Mouse (Mus musculus): Measurements from ENCODE around the gene Sertad1.

Gene Sertad1

DNA sequence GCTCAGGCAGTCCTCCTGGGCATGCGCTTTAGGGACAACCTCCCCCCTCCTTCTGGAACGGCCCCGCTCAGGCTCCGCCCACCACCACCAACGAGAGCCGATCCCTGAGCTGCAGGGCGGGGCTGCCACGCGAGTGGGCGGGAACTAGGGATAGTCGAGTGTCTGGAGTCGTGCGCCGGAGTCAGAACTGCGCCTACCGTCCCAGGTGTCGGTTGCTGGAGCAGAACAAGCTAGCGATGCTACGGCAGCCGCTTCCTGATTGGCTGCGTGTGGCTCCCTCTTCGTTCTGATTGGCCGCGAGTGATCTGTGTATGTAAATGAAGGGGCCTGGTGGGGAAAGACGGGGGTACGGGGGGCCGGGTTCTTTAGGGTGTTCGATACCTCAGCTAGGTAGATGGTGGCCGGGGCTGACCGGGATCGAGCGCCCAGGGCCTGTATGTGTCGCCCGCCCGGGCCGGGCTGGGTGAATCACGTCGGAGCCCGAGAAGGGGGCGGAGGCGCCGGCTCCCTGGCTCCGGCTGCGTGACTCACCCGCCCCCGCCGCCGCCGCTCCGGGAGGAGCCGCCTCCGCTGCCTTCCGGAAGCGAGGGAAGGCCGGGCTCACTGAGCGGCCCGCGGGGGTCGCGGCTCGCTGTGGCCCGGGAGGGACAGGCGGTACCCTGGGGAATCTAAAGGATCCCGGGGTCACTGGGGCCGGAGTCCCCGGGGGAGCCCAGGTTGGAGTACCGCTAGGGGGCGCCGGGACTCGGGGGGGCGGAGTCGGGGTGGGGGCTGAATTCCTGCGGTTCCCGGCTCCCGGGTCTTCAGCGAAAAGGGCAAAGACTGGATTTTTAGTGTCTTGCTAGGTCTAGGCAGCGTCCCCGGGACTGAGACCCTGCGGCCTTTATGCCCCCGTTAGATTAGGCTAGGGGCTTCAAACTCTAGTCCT lies at the start of gene Sertad1:
TSS of gene Sertad1 (plus strand) at position 141 of the 928 bp plus-strand sequence.
- DNase-seq = peak; percentile 100

DNA sequence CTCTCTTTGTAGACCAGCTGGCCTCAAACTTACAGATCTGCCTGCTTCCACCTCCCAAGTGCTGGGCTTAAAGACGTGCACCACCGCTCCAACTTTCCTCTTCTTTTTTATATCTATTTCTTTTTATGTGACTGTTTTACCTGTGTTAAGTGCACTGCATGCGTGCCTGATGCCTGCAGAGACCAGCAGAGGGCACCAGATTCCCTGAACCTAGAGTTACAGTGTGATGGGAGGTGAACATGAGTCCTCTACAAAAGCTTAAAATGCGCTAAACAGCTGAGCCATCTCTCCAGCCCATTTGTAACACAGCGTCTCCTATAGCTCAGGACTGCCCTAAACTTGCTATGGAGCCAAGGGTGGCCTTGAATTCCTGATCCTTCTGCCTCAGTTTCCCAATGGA lies 49.2 kb upstream of the Sertad1 start:
- peak in 1 of 2 experiments; percentile 58 for DNase-seq

DNA sequence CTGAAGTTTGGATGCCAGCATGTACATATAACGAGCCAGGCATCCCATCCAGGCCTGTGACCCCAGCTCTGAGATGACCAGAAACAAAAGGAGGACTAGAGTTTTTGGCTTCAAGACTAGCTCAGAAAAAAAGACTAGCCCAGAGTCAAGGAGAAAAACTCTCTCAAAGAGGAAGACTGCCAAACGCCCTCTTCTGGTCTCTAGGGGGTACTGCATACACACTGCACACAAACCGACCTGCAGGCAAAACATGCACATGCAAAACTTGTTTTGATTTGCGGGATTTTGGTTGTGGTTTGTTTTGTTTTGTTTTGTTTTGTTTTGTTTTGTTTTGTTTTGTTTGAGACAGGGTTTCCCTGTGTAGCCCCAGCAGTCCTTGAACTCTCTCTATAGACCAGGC lies 46.7 kb upstream of the Sertad1 start:
- no peak for DNase-seq

DNA sequence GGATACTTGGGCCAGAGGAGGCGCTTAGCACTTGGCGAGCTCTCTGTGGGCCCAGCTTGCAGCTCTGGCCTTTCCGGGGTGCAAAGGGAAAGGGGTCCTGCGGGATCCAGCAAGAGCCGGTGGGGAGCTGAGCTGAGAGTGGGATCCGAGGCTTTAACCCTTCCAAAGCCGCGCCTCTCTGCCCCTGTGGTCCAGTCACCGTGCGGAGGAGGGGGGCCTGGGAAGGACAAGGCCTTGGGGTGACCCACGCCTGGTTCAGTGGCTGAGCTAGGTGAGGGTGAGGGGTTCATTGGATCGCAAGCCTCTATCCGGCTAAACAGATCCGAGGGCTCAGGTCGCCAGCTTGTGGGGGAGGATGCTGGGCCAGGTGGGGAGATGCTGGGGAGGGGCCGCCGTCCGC lies 40.7 kb upstream of the Sertad1 start:
- peak in 1 of 2 experiments; percentile 49 for DNase-seq

DNA sequence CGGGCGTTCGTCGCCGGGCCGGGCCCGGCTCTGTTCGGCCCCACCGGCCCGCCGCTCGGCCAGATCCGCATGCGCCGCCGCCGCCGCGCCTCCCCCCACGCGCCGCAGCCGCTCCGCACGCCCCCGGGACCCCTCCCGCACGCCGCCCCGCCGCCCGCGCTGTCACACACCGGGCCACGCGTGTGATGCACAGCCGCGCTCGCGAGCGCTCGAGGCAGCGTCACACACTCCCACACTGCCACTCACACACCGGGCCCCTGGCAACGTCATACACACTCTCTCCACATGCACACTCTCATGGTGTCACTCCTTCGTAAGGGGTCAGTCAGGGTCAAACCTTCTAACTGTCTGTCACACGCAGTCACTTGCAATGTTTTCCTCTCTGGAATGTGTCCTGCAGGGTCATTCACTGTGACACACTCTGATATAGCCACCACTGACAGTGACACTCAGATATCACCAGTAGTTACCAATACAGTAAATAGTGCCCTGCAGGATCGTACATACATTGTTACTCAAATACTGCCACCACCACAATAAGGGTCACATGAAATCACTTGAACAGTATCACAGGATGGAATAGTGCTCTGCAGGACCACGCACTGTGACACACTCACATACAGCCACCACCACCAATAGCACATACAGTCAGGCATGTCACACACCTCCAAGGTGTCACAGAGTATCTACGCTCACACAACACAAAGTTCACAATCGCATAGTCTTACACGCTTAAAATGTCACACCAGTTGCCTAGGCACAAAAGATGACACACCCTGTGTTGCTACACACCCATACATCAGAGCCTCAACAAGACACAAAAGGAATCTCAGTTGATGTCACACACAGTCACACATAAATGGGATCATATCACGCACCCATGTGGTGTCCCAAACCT lies 39.9 kb upstream of the Sertad1 start:
- DNase-seq = peak; percentile 72 to 82

DNA sequence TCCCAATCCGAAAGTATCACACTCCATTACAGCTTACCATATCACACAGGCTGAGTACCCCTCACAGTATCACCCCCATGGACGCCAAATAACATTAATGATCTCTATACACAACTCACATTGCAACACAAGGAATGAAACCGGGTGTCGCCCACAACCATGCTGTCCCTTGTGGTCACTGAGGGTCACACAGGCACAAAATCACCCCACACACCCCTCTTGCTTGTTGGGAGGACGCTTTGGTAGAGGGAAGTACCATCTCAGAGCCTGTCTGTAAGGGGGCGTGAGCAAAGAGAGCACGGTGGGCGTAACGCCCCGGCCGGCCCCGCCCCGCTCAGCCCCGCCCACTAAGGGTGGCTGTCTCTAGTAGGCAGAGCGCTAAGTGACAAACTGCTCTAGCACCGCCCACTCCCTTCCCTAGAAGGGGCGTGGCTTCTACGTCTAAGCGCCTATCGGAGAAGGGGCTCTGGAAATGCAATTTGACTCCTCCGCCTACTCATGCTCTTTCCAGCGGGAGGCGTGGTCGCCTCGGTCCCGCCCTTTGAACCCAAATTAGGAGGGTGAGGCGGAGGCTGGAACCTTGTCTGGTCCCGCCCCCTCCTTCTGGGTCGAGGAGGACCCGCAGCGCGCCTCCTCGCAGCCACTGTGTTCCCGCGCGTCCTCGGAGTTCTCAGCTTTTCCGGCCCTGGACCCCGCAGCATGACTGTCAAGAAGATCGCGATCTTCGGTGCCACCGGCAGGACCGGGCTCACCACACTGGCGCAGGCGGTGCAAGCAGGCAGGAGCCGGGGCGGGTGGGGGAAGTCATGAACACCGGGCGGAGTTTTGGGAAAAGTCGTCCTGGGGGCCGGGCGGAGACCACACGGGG lies 39.1 kb upstream of the Sertad1 start, which contains the start of the genes Sptbn4 and Blvrb:
TSS of gene Sptbn4 (minus strand) at position 268 of the 868 bp plus-strand sequence.
TSS of gene Blvrb (plus strand) at position 560 of the 868 bp plus-strand sequence.
- peak; percentile 94 to 97 for DNase-seq

DNA sequence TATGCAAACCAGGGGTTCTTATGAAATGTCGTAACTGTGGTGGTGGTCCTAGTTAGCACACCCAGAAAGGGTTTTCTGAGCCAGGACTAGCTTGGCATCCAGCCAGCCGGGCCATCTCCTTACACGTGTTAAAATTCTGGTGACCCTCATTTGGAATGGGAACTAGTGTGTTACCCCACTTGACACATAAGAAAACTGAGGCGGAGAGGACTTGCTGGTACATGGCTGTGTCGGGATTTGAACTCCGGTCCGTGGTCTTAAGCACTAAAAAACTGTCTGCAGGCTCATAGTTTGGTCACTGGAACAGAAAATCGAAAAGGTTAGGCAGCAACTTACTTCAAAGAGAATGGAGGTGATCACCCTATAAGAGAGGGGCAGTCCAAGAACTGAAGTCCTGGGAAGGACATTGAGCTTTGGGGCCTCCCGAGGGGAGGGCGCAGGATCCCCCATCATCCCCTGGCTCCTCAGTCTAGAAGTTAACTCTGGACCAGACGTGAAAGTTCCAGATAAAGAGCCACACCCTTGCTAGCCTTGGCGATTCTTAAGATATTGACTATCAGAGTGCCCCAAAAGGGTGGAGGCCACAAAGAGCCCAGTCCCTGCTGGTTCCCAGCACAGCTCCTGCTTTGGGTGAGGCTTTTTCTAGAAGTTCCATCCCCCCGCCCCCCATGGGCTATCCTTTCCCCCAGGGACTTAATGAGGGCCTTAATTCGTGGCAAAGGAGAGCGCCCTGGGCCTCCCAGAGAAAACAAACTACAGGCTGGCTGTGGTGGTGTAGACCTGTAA lies 38.1 kb upstream of the Sertad1 start:
- peak in 1 of 2 experiments; percentile 65 for DNase-seq

DNA sequence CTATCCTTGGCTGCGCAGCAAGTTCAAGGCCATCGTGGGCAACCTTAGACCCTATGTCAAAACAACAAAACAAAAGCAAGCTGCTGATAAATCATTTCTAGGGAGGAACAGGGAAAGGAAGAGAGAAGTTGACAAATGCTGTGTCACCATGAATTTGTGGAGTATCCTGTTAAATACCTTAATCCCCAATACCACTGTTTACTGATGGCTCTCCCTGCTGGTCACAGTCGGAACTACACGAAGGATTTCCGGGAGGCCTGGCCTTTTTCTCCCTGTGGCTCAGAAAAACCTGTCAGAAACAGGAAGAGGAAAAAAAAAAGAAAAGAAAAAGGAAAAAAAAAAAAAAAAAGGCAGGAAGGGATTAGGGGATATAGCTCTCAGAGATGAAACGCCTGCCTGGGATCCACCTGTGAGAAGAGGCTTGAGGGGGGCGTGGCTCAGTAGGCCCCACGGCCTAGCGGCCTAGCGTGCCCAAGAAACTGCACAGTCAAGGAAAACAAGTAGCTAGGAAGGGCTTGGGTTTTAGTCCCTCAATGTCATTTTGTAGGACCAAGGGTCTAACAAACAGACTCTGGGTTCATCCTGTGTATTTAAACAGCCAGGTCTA lies 37.4 kb upstream of the Sertad1 start:
- peak; percentile 80 to 87 for DNase-seq

DNA sequence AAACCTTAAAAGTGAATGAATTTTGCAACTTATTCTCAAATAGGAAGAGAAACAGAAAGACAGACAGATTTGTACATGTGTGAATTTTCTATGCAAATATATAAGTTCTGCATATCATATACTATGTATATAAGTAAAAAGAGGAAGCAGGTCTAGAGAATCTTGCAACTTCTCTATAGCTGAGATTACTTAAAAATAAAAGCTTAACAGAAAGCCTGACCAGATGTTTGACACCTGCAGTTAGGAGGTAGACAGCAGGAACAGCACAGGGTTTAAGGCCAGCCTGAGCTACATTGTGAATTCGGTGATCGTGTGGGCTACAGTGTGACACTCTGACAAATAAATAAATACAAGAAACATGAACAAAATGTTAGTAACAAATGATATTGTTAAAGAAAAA lies 35.4 kb upstream of the Sertad1 start:
- no peak for DNase-seq

DNA sequence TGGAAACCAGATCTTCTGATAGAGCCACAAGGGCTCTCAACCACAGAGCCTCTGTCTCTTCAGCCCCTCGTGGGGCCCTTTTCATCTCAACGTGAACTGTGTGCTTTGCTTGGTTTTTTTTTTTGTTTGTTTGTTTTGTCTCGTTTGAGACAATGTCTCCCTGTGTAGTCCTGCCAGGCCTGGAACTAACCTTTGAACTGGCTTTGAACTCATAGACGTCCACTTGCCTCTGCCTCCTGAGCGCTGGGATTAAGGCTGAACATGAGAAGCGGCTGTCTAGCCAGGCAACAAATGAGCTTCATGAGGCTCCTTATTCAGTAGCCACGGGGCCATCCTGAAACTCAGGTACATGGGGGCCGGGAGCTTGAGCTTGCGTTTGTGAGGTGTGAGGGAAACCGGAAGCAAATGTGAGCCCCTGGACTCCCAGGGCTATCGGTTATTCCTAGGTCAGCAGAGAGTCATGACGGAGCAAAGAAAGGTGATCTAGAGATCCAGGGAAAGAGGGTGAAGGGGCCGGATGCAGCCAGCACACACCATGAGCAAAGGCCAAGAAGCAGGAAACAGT lies 34.4 kb upstream of the Sertad1 start:
- DNase-seq = no peak

DNA sequence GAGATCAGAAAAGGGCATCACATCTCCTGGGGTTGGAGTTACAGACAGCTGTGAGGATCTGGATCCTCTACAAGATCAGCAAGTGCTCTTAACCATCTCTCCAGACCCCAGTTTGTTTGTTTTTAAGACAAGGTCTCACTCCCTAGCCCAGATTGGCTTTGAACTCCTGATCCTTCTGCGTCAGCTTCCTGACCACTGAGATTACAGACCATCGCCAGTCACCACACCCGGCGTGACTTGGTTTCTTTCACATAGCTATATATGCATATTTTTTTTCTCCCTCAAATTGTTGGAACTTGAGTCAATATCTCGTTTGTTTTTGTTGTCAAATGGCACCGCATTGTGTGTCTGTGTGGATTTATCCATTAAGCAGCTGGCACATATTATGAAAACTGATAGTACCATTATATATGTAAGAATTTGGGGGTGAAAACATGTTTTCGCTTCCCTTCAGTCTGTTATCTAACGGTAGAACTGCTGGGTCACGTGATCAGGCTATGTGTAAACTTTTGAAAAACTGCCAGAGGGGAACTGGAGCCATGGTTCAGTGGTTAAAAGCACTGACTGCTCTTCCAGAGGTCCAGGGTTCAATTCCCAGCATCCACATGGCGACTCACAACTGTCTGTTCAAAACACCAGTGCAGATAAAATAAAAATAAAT lies 32.1 kb upstream of the Sertad1 start:
- no peak for DNase-seq

DNA sequence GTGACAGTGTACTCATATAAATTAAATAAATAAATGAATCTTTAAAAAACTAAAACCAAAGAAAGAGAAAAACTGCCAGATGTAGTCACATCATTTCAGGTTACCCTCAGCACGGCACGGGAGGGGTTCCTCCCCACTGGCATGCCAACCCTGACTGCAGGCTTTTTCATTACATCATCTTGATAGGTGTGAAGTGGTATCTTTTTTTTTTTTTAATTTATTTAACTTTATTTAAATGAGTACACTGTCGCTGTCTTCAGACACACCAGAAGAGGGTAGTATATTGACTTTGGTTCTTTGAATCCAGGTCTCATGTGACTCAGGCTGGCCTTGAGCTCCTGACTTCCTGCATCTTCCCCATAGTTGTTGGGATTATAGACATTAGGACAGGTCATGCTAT lies 31.4 kb upstream of the Sertad1 start:
- no peak for DNase-seq

DNA sequence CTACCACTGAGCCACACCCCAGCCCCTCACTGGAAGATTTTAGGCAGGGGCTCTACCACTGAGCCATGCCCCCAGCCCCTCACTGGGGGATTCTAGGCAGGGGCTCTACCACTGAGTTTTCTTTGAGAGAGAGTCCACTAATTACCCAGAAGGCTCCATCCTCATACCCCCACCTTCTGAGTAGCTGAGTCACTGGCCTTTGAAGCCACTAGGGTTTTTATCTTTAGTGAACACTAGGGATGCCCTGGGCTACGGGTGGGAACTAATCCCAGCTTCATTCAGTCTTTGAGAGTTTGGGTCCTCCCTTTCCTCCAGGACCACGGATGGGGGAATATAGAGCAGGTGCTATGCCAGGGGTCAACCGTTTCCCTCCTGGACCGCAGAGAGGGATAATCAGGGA lies 28.1 kb upstream of the Sertad1 start:
- no peak for DNase-seq

DNA sequence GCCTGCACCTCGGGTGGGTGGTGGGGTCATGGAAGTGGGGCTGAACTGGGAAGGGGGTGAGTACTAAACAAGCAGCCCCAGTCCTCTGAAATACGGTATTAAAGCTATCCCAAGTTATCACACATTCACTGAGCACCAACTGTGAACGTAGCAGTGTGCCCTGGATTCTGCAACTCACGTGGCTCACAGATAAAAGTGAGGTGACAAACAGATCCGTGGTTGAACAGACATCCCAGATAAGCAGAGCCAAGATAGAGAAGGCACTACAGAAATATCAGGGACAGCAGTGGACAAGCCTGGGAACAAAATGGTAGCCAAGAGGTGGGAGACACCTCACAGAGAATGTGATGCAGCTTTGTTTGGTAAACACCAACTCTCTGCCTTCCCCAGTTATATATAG lies 27.1 kb upstream of the Sertad1 start:
- no peak for DNase-seq

DNA sequence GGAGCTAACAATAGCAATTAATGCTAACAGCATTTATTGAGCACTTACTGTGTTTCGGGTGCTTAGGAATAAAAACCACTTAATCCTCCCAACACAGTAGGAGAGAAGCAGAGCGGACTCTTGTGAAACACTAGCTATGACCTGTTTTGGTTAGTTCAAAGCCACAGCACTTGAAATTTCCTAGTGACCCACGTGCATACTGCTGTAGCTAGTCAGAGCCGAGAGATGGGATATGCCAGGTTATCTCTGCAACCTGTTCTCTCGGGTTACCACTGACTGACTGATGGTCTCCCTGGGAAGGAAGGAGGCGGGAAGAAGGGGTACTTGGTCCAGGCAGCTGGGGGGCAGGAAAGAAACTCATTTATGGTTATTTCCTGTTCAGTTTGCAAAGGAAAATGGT lies 26.2 kb upstream of the Sertad1 start:
- DNase-seq = no peak

DNA sequence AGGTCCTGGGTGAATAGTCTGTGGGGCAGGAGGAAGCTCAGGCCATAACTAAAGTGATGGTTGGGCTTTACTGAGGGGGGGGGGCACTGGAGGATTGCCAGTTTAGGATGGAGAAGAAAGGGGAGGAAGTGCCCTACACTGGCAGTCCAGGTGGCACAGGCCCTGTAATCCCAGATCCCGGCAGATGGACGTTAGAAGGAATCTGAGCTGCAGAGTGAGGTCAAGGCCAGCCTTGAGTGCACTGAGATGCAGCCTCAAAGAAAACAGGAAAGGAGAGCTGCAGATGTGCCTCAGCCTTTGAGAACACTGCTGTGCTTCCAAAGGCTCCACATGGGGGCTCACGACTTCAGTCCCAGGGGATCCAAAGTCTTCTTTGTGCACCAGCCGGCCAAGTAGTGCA lies 19.1 kb upstream of the Sertad1 start:
- peak; percentile 25 to 52 for DNase-seq

DNA sequence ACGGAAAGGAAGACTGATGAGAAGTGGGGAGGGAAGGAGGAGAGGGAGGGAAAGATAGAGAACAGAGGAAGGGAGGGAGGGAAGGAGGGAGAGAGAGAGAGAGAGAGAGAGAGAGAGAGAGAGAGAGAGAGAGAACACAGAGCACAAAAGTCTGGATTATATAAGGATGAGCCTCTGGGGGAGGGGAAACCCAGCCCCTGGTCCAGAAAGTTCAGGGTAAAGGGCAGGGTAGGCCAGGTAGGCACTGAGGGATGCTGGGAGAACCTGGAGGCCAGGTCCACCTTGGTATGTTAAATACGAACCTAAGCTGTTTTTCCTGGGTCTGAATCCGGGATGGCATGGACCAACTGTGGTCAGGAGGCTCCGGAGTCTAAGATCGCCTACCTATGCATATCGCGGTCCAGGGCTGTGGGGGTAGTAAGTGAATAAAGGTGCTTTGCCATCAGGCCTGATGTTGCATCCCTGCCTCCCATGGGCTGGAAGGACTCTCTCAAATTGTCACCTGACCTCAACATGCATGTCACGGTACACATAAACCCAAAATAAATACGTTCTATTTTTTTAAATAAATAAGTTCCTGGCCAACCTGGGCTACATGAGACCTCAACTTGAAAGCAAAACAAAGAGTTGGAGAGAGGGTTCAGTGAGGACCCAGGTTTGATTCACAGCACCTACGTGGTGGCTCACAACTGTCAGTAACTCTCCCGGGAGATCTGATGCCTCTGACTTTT lies 15.2 kb upstream of the Sertad1 start:
- no peak for DNase-seq

DNA sequence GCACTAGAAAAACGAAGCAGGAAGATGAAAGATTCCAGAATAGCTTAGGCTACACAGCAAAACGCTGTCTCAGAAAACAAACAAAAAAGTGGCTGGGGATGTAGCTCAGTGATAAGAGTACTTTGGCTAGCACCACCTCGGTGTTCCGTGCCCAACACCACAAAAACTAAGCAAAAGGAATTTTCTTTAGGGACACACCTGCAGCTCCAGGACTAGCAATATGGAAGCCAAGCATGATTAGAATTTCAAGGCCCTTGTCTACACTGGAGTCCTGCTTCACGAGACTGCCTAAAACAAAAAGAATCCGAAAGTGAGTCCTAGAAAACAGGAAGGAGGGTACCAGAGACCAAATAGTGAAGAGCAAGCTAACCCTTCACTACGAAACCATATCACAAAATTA lies 14.1 kb upstream of the Sertad1 start:
- peak in 1 of 2 experiments; percentile 22 for DNase-seq

DNA sequence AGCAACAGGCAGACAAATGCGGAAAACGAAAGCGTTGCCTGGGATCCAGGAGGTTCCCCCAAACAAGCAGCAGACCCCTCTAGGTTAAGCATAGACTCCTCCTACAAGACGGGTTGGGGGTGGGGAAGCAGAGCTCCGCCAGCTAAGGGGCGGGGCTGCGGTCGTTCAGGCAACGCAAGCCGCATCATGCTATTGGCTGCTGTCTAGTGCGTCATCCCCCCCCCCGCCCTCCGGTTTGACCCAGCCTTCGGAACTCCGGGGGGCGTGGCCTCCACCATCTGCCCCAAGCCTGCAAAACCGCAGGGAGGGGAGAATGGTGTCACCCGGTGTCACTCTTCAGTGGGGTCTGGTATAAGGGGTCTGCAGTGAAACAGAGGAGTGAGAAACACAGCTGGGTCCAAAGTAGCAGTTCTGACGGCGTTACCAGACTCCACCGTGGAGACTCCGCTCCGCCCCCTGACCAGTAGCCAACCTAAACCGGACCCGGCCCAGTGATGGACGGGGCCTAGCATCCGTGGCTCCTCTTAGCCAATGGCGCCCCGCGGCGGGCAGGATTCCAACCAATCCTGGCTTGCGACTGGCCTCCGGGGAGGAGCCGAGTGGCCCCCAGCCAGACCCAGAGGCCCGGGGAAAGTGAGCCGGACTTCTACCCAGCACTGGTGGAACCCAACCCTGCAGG lies 13.4 kb upstream of the Sertad1 start, which contains the start of gene Sertad3:
TSS of gene Sertad3 (plus strand) at position 613 of the 679 bp plus-strand sequence.
- DNase-seq = peak; percentile 100
